Mouse (Mus musculus): ENCODE measurements at regions not wholly inside any gene's neighbourhood (a gene's known extent, or its start where the extent isn't known, plus 50 kb on each side); places are given as distances from the start of the nearest gene placed in this dataset.

- no peak for DNase-seq
These were observed 252.2 kb upstream of the Tbl1xr1 start for GRCm38 (mm10) chr3:21824101-21824880.

DNA sequence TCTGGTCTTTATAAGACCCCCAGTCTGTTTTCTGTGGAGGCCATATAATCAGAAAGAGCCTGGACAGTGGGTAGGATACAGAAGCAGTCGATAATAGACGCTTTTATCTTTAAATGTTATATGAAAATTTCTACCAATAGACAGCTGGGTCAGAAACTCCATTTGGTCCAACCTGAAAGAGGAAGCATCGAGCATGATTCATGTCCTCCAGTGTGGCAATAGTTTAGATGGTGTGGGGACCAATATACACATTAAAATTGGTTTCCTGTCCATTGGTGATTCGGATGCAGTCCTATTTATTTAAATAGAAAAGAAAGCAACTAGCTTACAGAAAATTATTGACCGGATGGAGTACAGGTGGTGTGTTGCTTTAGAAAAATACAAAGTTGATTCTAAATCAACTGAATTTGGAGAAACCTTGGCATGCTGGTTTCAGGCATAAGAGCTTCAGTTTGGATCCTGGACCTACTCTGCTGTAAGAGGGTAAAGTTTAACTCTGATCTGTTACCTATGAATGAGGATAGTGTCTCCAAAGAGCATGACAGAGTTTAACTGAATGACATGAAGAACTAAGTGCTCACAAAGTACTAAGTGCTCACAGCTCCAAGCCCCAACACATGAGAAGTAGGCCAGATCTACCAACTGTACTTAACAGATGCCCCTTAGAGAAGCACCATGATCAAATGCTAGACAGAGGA lies 251.4 kb upstream of the Tbl1xr1 start:
- DNase-seq: no peak

DNA sequence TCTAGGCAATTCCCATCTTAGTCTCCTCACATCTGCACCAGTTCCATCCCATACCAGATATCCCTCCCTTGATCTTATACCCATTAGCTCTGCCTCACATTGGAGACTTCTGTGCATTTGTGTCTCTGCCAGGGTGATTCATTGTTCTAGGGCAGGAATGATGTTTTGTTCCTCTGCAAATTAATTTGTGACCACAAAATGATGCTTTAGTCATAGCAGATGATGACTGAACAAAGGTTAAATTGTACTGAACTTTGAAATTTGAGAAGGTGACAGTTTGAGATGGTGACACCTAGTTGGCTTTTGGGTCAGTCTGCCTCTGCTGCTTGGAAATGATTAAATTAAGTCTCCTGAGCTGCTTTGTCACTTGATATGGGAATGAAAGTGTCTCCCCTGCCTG lies 248.8 kb upstream of the Tbl1xr1 start:
- DNase-seq: no peak

- no peak for DNase-seq
These were observed 243.3 kb upstream of the Tbl1xr1 start for GRCm38 (mm10) chr3:21833111-21833510.

GRCm38 (mm10) chr3:21835526-21835925 lies 240.9 kb upstream of the Tbl1xr1 start:
- DNase-seq: no peak

- no peak for DNase-seq
These were observed 239.0 kb upstream of the Tbl1xr1 start for GRCm38 (mm10) chr3:21837297-21837946.

DNA sequence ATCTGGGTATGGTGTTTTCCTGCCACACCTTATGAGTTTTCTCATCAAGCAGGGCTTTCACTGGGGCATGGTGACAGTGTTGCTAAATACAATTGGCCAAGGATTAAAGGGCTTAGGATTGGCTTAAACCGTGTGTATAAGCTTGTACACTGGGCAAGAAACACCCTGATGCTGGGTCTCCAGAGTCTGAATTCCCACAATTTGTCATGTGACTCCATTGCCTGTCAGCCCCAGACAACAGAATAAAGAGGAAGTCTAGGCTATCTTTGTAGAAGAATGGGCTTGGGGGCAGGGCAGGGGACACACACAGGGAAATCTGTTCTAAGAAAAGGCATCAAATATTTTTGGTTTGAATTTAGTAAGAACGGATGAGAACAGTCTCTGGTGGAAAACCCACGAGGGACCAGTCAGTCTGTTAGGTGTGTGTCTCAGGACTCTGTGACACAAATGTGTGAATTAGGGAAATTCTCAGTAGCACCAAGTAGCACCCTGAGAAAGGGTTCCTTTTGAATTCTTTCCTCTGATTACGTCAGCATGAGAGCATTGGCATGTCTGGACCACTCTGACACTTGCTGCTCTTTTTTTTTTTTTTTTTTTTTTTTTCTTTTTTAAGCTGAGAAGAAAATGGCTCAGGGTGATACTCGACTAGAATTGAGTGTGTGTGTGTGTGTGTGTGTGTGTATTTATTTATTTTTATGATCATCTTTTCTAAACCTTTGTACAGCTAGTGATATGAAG lies 235.5 kb upstream of the Tbl1xr1 start:
- DNase-seq: no peak

- no peak for DNase-seq
These were observed 234.9 kb upstream of the Tbl1xr1 start for GRCm38 (mm10) chr3:21841506-21841905.

DNA sequence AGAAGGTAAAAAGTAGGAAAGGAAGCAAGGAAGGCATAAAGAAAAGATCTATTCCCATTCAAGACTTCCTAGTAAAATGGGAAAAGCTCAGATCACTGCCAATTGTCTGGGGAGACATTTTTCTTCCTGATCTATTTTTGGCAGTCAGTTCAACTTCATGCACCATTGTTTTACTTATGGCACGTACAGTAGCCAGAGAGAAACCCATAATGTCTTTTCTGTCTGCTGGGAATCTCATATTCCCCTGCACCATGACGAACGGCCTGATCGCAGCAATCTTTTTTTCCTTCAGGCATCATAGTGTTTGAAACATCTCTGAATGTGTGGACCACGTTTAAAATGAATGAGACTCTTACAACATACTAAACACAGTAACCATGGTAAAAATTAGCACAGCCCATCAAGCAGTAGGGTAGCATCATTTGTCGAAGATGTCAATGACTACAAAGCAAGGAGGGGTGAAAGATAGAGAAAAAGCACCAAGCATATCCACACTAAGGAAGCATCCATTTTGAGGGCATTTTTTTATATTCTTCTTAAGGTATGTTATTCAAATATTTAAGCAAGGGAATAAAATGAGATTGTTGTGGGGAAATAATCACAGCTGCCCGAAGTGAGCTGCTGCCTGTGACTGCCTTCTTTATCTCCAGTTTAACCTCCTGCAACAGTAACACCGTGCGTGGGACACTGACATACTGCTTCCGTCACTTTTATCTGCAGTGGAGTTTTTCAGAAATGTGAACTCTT lies 233.7 kb upstream of the Tbl1xr1 start:
- DNase-seq: no peak

DNA sequence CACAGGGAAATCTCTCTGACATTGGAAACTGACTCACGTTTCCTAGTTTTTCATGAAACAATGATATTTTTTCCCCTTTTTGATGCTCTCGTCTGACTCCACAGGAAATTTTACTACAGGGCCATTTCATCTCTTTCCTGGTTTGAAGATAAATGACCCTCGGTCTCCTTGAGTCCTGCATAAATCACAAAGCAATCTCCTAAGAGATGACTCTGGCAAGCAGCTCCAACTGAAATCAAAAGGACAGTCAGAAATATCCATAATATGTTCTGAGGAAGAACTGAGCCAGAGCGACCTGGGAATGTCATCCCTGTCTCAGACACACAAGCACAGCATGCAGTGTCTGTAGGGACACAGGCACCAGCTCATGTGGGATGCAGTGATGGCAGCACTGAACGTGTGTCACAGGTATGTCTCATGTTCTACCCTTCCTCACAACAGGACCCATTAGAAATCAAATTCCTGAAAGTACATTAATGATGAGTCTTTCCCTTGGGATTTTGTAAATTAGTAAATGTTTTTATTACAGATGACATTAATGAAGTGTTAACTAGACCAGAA lies 233.1 kb upstream of the Tbl1xr1 start:
- no peak for DNase-seq

DNA sequence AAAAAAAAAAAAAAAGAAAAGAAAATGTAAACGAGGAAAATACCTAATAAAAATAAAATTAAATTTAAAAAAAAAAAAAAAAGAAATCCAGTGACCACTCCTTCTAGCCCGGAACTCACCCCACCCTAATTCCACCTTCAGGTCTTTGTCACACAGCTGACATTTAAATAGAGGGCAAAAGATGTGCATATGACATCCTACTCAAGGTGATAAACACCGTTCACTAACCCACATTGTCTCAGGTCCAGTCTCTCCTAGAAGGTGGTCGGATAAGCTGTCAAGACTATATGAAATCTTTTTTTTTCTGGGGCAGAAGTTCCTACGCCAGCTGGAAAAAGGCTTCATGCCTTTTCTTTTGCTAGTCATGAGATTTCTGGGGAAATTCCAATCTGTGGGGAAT lies 226.6 kb upstream of the Tbl1xr1 start:
- no peak for DNase-seq

- DNase-seq: no peak
These were observed 225.5 kb upstream of the Tbl1xr1 start for GRCm38 (mm10) chr3:21850977-21851376.

DNA sequence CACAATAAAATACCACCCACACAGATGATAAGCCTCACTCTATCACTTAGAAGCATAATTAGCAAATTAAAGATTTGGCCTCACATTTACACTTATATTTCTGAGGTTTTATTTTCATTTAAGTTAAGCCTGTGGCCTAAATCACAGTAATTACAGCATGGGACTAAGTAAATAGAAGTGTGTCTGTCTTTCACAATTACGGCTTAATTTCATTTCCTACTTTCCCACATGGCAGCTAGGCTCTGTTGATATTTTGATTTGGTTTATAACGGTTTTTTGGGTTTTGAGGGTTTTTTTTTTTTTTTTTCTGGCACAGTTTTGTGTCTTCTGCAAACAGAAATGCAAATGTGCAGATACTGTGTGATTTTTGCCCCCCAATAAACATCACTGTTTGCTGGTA lies 222.1 kb upstream of the Tbl1xr1 start:
- no peak for DNase-seq

- no peak for DNase-seq
These were observed 217.0 kb upstream of the Tbl1xr1 start for GRCm38 (mm10) chr3:21859436-21859835.

DNA sequence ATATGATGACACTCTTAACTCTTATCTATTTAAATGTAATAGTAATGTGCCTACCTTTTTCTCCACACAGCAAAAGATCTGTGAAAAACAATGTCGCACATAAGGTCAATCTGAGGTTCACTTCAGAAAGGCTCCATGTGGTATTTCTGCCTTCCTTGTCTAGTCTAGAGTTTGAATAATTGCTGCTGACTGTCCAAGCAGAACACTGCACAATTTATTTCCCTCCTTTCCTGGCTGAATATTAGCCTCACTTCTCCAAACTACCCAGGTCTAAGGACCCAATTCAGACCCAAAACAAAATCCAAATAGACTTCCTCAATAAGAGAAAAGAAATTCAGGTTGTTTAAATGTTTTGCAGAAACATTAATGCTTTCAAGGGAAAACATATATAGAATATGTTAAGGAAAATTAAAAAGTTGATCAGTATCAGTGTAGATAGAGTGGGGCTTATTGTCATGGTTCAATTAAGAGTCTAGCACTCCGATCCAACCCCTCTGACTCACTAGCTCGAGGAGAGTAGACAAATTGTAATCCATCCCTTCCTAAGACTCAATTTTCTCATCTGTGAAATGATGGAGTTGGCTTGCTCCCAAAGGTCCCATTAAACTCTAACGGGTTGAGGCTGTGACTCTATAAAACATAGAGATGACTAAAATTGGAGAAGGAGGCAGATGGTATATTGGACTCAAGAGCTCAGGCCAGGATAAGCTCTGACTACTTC lies 215.4 kb upstream of the Tbl1xr1 start:
- no peak for DNase-seq

GRCm38 (mm10) chr3:21861636-21861970 lies 214.8 kb upstream of the Tbl1xr1 start:
- DNase-seq: no peak

DNA sequence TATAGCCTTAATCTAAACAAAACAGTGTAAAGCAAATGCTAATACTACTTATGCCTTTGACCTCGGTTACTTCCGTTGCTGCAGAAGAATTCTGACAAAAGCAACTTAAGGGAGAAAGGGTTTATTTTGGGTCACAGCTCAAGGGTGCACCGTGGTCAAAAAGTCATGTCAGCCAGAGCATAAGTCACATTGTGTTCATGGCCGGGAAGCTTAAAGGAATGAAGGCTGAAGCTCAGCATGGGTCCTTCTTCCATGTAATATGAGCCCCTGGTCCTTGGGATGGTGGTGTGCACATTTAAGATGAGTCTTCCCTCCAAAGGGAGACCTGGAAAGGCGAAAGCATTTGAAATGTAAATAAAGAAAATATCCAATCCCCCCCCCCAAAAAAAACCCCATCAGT lies 212.1 kb upstream of the Tbl1xr1 start:
- no peak for DNase-seq

- DNase-seq: no peak
These were observed 210.6 kb upstream of the Tbl1xr1 start for GRCm38 (mm10) chr3:21865856-21866255.

DNA sequence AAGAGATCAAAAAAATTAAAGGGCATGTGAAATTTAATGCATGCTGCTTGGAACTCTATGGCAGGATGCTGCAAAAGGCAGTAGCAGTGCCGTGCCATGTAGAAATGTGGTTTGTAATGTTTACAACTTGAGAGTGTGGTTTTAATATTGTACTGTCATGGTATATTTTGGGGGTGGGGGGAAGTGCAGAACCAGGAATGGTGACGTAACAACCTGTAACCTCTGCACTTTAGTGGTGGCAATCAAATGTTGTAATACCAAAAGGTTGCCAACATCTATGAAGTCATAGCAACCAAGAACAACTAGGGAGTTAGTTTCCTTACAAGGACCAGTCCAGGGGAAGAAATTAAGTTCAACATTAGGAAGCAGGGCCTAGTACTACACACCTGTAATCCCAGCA lies 198.1 kb upstream of the Tbl1xr1 start:
- DNase-seq: no peak

GRCm38 (mm10) chr3:21884216-21884615 lies 192.2 kb upstream of the Tbl1xr1 start:
- no peak for DNase-seq

- DNase-seq: no peak
These were observed 187.7 kb upstream of the Tbl1xr1 start for GRCm38 (mm10) chr3:21888710-21889109.

Data from spleen, adult 18-20 months (tissue).